ENCODE assay signal across 9 mouse cellular contexts in genomic region chr9:25213164-25213557, GRCm38 (mm10). TPM values are rescaled to one million over a fixed set of nuclear protein-coding genes. Genes with fewer than 3 reads are reported as not detected.
DNase-seq lines count a peak whose midpoint lies in the region; ATAC-seq and TF ChIP-seq lines count a peak whose summit lies in the region.
"Had no signal": no experiment of that assay in that cellular context is flagged by ENCODE, and none has a peak within 500 bp of the region (broad histone marks: within the 10 kb centered on the region; RNA-seq: fewer than 3 reads in every experiment).

No protein-coding gene starts in this region.

- peak overlapping the region; percentile 66 for H3K27ac ChIP-seq in heart, embryonic 12.5 days (ENCODE audit: poor library complexity, severe bottlenecking)
- peak overlapping the region; percentile 46; the same call in 1 of the 2 replicates for H3K27ac ChIP-seq in liver, embryonic 11.5 days (ENCODE audit: low read depth, low read length)
- no peak overlapping the region for H3K27ac ChIP-seq in liver, postnatal 0 days (ENCODE audit: low read depth)
- H3K27ac ChIP-seq in forebrain, embryonic 16.5 days (ENCODE audit: low read length) = peak overlapping the region; percentile 73
- 0 out of 2 replicates have a peak overlapping the region, but pooled peaks have one; percentile 58 for H3K27ac ChIP-seq in midbrain, embryonic 15.5 days
- H3K27ac ChIP-seq: macrophage had no signal

- H3K4me3 ChIP-seq in heart, embryonic 12.5 days = no peak overlapping the region
- H3K4me3 ChIP-seq in liver, embryonic 11.5 days (ENCODE audit: low read depth, low read length) = no peak overlapping the region
- no peak overlapping the region for H3K4me3 ChIP-seq in liver, postnatal 0 days (ENCODE audit: low read depth, low read length)
- H3K4me3 ChIP-seq in forebrain, embryonic 16.5 days (replicated peaks; ENCODE audit: low read length) = no peak overlapping the region
- H3K4me3 ChIP-seq in midbrain, embryonic 15.5 days = no peak overlapping the region

- DNase-seq in heart, adult 11 months = no peak
- DNase-seq in liver, embryonic 11.5 days (ENCODE audit: low spot score) = no peak
- no peak for DNase-seq in liver, postnatal 0 days
- no peak for DNase-seq in left cerebral cortex, postnatal 14 days (ENCODE audit: low spot score in 2 of 2)
- no peak for DNase-seq in cerebellum, adult 8-10 months

- H3K9me3 ChIP-seq in heart, embryonic 12.5 days (replicated peaks) = no peaks in the 10 kb centered on the region
- no peaks in the 10 kb centered on the region for H3K9me3 ChIP-seq in liver, embryonic 11.5 days (ENCODE audit: control insufficient read depth, low read length)
- no peaks in the 10 kb centered on the region for H3K9me3 ChIP-seq in liver, postnatal 0 days (ENCODE audit: low read length)
- no peaks in the 10 kb centered on the region for H3K9me3 ChIP-seq in forebrain, embryonic 16.5 days (ENCODE audit: control insufficient read depth, low read length)
- no peaks in the 10 kb centered on the region for H3K9me3 ChIP-seq in midbrain, embryonic 15.5 days

- peaks cover 41% of the 10 kb centered on the region for H3K4me1 ChIP-seq in heart, embryonic 12.5 days (replicated peaks)
- no peaks in the 10 kb centered on the region for H3K4me1 ChIP-seq in liver, embryonic 11.5 days (replicated peaks; ENCODE audit: control insufficient read depth, insufficient read depth, low read length)
- peaks cover 4% of the 10 kb centered on the region for H3K4me1 ChIP-seq in liver, postnatal 0 days (ENCODE audit: insufficient read depth)
- H3K4me1 ChIP-seq in forebrain, embryonic 16.5 days (replicated peaks; ENCODE audit: control insufficient read depth, insufficient read depth, low read length) = peaks cover 6% of the 10 kb centered on the region; the same call in 1 of the 2 replicates
- H3K4me1 ChIP-seq in midbrain, embryonic 15.5 days = peaks cover 5% of the 10 kb centered on the region; the same call in 1 of the 2 replicates

- peak; percentile 9; the same call in 1 of the 2 replicates for ATAC-seq in heart, embryonic 12.5 days (ENCODE audit: insufficient number of reproducible peaks, low FRiP score)
- no peak for ATAC-seq in liver, embryonic 11.5 days (replicated peaks; ENCODE audit: low FRiP score)
- ATAC-seq in liver, postnatal 0 days = no peak
- no peak for ATAC-seq in forebrain, embryonic 16.5 days
- ATAC-seq in midbrain, embryonic 15.5 days (replicated peaks) = peak; percentile 14; the same call in 1 of the 2 replicates

- no peak overlapping the region for H3K9ac ChIP-seq in heart, embryonic 12.5 days
- no peak overlapping the region for H3K9ac ChIP-seq in liver, embryonic 11.5 days (ENCODE audit: low read depth, low read length)
- no peak overlapping the region for H3K9ac ChIP-seq in liver, postnatal 0 days (replicated peaks)
- H3K9ac ChIP-seq in forebrain, embryonic 16.5 days (replicated peaks; ENCODE audit: low read depth, low read length) = no peak overlapping the region
- no peak overlapping the region for H3K9ac ChIP-seq in midbrain, embryonic 15.5 days

- H3K4me2 ChIP-seq in heart, embryonic 12.5 days = no peak overlapping the region
- no peak overlapping the region for H3K4me2 ChIP-seq in liver, embryonic 11.5 days
- H3K4me2 ChIP-seq in liver, postnatal 0 days (ENCODE audit: low read depth, low read length) = no peak overlapping the region
- no peak overlapping the region for H3K4me2 ChIP-seq in forebrain, embryonic 16.5 days (ENCODE audit: low read length)
- H3K4me2 ChIP-seq in midbrain, embryonic 15.5 days = no peak overlapping the region

- intact Hi-C loops in left cerebral cortex, postnatal 14 days (cut with DNase I) = no loop called here

- H3K27me3 ChIP-seq in heart, embryonic 12.5 days (replicated peaks) = no peaks in the 10 kb centered on the region
- no peaks in the 10 kb centered on the region for H3K27me3 ChIP-seq in liver, embryonic 11.5 days (replicated peaks; ENCODE audit: control insufficient read depth, insufficient read depth, low read length)
- no peaks in the 10 kb centered on the region for H3K27me3 ChIP-seq in liver, postnatal 0 days (ENCODE audit: insufficient read depth, low read length)
- no peaks in the 10 kb centered on the region for H3K27me3 ChIP-seq in forebrain, embryonic 16.5 days (replicated peaks; ENCODE audit: control insufficient read depth, insufficient read depth, low read length)
- H3K27me3 ChIP-seq in midbrain, embryonic 15.5 days (replicated peaks) = no peaks in the 10 kb centered on the region

- no peak for TF ChIP-seq EP300 in liver, postnatal 0 days (IDR thresholded peaks at IDR 0.05; ENCODE audit: low read depth)

- no peak for TF ChIP-seq CTCF in liver, postnatal 0 days (IDR thresholded peaks at IDR 0.05; ENCODE audit: low read depth)

- H3K36me3 ChIP-seq in heart, embryonic 12.5 days = no peaks in the 10 kb centered on the region
- H3K36me3 ChIP-seq in liver, embryonic 11.5 days (ENCODE audit: control insufficient read depth, insufficient read depth, low read length) = no peaks in the 10 kb centered on the region
- H3K36me3 ChIP-seq in liver, postnatal 0 days (replicated peaks; ENCODE audit: insufficient read depth, low read length) = no peaks in the 10 kb centered on the region
- H3K36me3 ChIP-seq in forebrain, embryonic 16.5 days (ENCODE audit: control insufficient read depth, insufficient read depth) = no peaks in the 10 kb centered on the region
- H3K36me3 ChIP-seq in midbrain, embryonic 15.5 days (replicated peaks) = no peaks in the 10 kb centered on the region

RNA-seq across cellular contexts. Expression of gene Sept7, which starts 39.1 kb away (rescaled TPM):
- polyA plus RNA-seq in heart, embryonic 12.5 days (2016; fragmentation: Nextera tagmentation; extraction: Ambion mirVana) = 299 and 306 TPM in 2 replicates
- 219 and 236 TPM in 2 replicates for polyA plus RNA-seq in liver, embryonic 11.5 days (2014; fragmentation: Nextera tagmentation; extraction: Ambion mirVana)
- 77.2 and 83.6 TPM in 2 replicates for polyA plus RNA-seq in liver, postnatal 0 days (2015; fragmentation: Nextera tagmentation; extraction: Ambion mirVana)
- 265 and 301 TPM in 2 replicates for polyA plus RNA-seq in forebrain, embryonic 16.5 days (2015; fragmentation: Nextera tagmentation; extraction: Ambion mirVana)
- polyA plus RNA-seq in midbrain, embryonic 15.5 days (2015; fragmentation: Nextera tagmentation; extraction: Ambion mirVana) = 225 and 229 TPM in 2 replicates
- 100 to 1,000 TPM; 359 to 366 TPM for total RNA-seq in left cerebral cortex, postnatal 14 days (2021)

Comparison
In these comparisons a context has a peak if more than half of its experiments do, and no peak if none do; other contexts are left out.
1. ATAC-seq: peak in heart, embryonic 12.5 days (single experiment) and midbrain, embryonic 15.5 days (single experiment); none in liver, embryonic 11.5 days (single experiment), liver, postnatal 0 days (single experiment) and forebrain, embryonic 16.5 days (single experiment).